Mouse (Mus musculus) MEL (cell line): ENCODE data around the gene 4930524B15Rik. TPM values are rescaled to one million over a fixed set of nuclear protein-coding genes. Genes with fewer than 3 reads are reported as not detected.
A peak's percentile ranks its signal among the peaks of the same experiment; 100 is the strongest.
"Not testable (repeated sequence)": the region's sequence is repeated elsewhere in the genome, so short reads cannot be mapped to it uniquely, and the experiment has no call there.

ENCODE experiments used
- DNase-seq: peaks from one replicate; pipeline ENCODE4 v3.0.0; 2011; ENCODE audit warnings: low read depth, low spot score
- H3K27ac ChIP-seq: 2 replicates; pipeline ENCODE4 v1.5.1; 2012; ENCODE audit warnings: low read depth, mild to moderate bottlenecking, control low read depth, low read length, moderate library complexity; ENCODE audit not compliant: control insufficient read depth
- H3K27me3 ChIP-seq, 2 experiments: fragments of 150-350 bp in 1 of 2; sonication (generic) in 1 of 2; 2 replicates each; pipeline ENCODE4 v1.6.1; 2012; ENCODE audit warnings: low read length in 2 of 2, mild to moderate bottlenecking in 2 of 2, improper control_type of control experiment in 1 of 2, moderate library complexity in 1 of 2; ENCODE audit not compliant: insufficient read depth in 2 of 2, control insufficient read depth in 1 of 2
- H3K36me3 ChIP-seq, 2 experiments: 2 replicates each; pipeline ENCODE4 v1.6.1; 2012 to 2014; ENCODE audit warnings: low read length in 2 of 2, improper control_type of control experiment in 1 of 2, inconsistent platforms in 1 of 2, mild to moderate bottlenecking in 1 of 2; ENCODE audit not compliant: insufficient read depth in 2 of 2, control insufficient read depth in 1 of 2
- H3K4me1 ChIP-seq, 2 experiments: fragments of 150-350 bp in 1 of 2; sonication (generic) in 1 of 2; 2 replicates each; pipeline ENCODE4 v1.6.1; 2012; ENCODE audit warnings: low read length in 2 of 2, improper control_type of control experiment in 1 of 2, mild to moderate bottlenecking in 1 of 2; ENCODE audit not compliant: insufficient read depth in 2 of 2, control insufficient read depth in 1 of 2
- H3K4me3 ChIP-seq, 2 experiments: fragments of 150-350 bp in 1 of 2; sonication (generic) in 1 of 2; 2 replicates each; pipeline ENCODE4 v1.5.1; 2012; ENCODE audit warnings: low read depth in 2 of 2, low read length in 2 of 2, mild to moderate bottlenecking in 2 of 2, moderate library complexity in 2 of 2, control low read depth in 1 of 2, improper control_type of control experiment in 1 of 2; ENCODE audit not compliant: control insufficient read depth in 1 of 2, insufficient read depth in 1 of 2
- H3K79me2 ChIP-seq: 2 replicates; pipeline ENCODE4 v1.6.1; 2012; ENCODE audit warnings: mild to moderate bottlenecking, low read length, moderate library complexity; ENCODE audit not compliant: control insufficient read depth, poor library complexity, insufficient read depth
- H3K9ac ChIP-seq: 2 replicates; pipeline ENCODE4 v1.6.1; 2012; ENCODE audit warnings: low read depth, mild to moderate bottlenecking, control low read depth, low read length, moderate library complexity; ENCODE audit not compliant: control insufficient read depth, poor library complexity, severe bottlenecking
- H3K9me3 ChIP-seq: fragments of 150-350 bp; sonication (generic); replicated peaks from 2 replicates; pipeline ENCODE4 v1.6.1; 2012; ENCODE audit warnings: mild to moderate bottlenecking, low read length, improper control_type of control experiment, moderate library complexity; ENCODE audit not compliant: insufficient read depth
- CHD1 ChIP-seq: IDR thresholded peaks from 2 replicates; pipeline ENCODE4 v1.6.1; 2012; ENCODE audit warnings: low read depth, mild to moderate bottlenecking, inconsistent platforms, low read length, improper control_type of control experiment
- CHD2 ChIP-seq: IDR thresholded peaks from 2 replicates; pipeline ENCODE4 v1.6.1; 2011; ENCODE audit warnings: low read length, improper control_type of control experiment
- E2F4 ChIP-seq: IDR thresholded peaks from 2 replicates; pipeline ENCODE4 v1.6.1; 2011; ENCODE audit warnings: low read depth, low read length, improper control_type of control experiment, borderline replicate concordance
- ELF1 ChIP-seq: IDR thresholded peaks from 2 replicates; pipeline ENCODE4 v1.6.1; 2014; ENCODE audit warnings: low read depth, mild to moderate bottlenecking, inconsistent platforms, low read length, improper control_type of control experiment, moderate library complexity
- EP300 ChIP-seq, 2 experiments: IDR thresholded peaks; 2 replicates each; pipeline ENCODE4 v1.6.1; 2011; ENCODE audit warnings: improper control_type of control experiment in 2 of 2, low read length in 2 of 2, low read depth in 1 of 2, mild to moderate bottlenecking in 1 of 2
- ETS1 ChIP-seq: IDR thresholded peaks from 2 replicates; pipeline ENCODE4 v1.6.1; 2012; ENCODE audit warnings: low read depth, mild to moderate bottlenecking, inconsistent platforms, low read length, improper control_type of control experiment, moderate library complexity
- GATA1 ChIP-seq: IDR thresholded peaks from 2 replicates; pipeline ENCODE4 v1.6.1; 2011; ENCODE audit warnings: low read depth, low read length, improper control_type of control experiment
- MAX ChIP-seq: IDR thresholded peaks from 2 replicates; pipeline ENCODE4 v1.6.1; 2011; ENCODE audit warnings: low read length, improper control_type of control experiment
- MXI1 ChIP-seq: IDR thresholded peaks from 2 replicates; pipeline ENCODE4 v1.6.1; 2011; ENCODE audit warnings: mild to moderate bottlenecking, low read depth, low read length, improper control_type of control experiment
- MYB ChIP-seq: IDR thresholded peaks from 2 replicates; pipeline ENCODE4 v1.6.1; 2011; ENCODE audit warnings: mild to moderate bottlenecking, low read depth, low read length, improper control_type of control experiment
- MYC ChIP-seq: IDR thresholded peaks from 2 replicates; pipeline ENCODE4 v1.6.1; 2011; ENCODE audit warnings: low read depth, mild to moderate bottlenecking, low read length, improper control_type of control experiment, moderate library complexity
- NELFE ChIP-seq: IDR thresholded peaks from 2 replicates; pipeline ENCODE4 v1.6.1; 2011; ENCODE audit warnings: low read depth, low read length, improper control_type of control experiment
- POLR2AphosphoS2 ChIP-seq: IDR thresholded peaks from 2 replicates; pipeline ENCODE4 v1.6.1; 2011; ENCODE audit warnings: low read length, improper control_type of control experiment
- RAD21 ChIP-seq: IDR thresholded peaks from 2 replicates; pipeline ENCODE4 v1.6.1; 2011; ENCODE audit warnings: mild to moderate bottlenecking, low read depth, low read length, improper control_type of control experiment
- SIN3A ChIP-seq: IDR thresholded peaks from 2 replicates; pipeline ENCODE4 v1.6.1; 2012; ENCODE audit warnings: low read length, improper control_type of control experiment, inconsistent platforms
- SMC3 ChIP-seq: IDR thresholded peaks from 2 replicates; pipeline ENCODE4 v1.6.1; 2011; ENCODE audit warnings: low read depth, low read length, improper control_type of control experiment
- TAL1 ChIP-seq: IDR thresholded peaks from 2 replicates; pipeline ENCODE4 v1.6.1; 2012; ENCODE audit warnings: mild to moderate bottlenecking, inconsistent platforms, low read length, moderate library complexity, mixed read lengths
- TBP ChIP-seq: IDR thresholded peaks from 2 replicates; pipeline ENCODE4 v1.8.0; 2011; ENCODE audit warnings: low read depth, low read length, improper control_type of control experiment
- TCF12 ChIP-seq: IDR thresholded peaks from 2 replicates; pipeline ENCODE4 v1.6.1; 2014; ENCODE audit warnings: low read depth, mild to moderate bottlenecking, inconsistent platforms, low read length, improper control_type of control experiment, moderate library complexity
- UBTF ChIP-seq: IDR thresholded peaks from 2 replicates; pipeline ENCODE4 v1.6.1; 2012; ENCODE audit warnings: low read depth, mild to moderate bottlenecking, inconsistent platforms, low read length, improper control_type of control experiment, moderate library complexity, borderline replicate concordance; ENCODE audit not compliant: insufficient read depth
- USF2 ChIP-seq, 2 experiments: IDR thresholded peaks; 2 replicates each; pipeline ENCODE4 v1.6.1; 2011 to 2012; ENCODE audit warnings: improper control_type of control experiment in 2 of 2, low read length in 2 of 2, borderline replicate concordance in 1 of 2, inconsistent platforms in 1 of 2, low read depth in 1 of 2, mild to moderate bottlenecking in 1 of 2; ENCODE audit not compliant: insufficient read depth in 1 of 2
- ZMIZ1 ChIP-seq: IDR thresholded peaks from 2 replicates; pipeline ENCODE4 v1.6.1; 2012; ENCODE audit warnings: low read depth, mild to moderate bottlenecking, inconsistent platforms, low read length, improper control_type of control experiment, moderate library complexity
- polyA plus RNA-seq, 2 experiments: library from polyadenylated mRNA; stranded (reverse) in 1 of 2; unstranded in 1 of 2; fragments of >175 nt in 1 of 2; fragments of >200 nt in 1 of 2; gene quantifications; 2 replicates each; pipeline versions ENCODE4 v1.2.1 to v1.2.4; 2012; ENCODE audit warnings: low replicate concordance in 2 of 2, low read depth in 1 of 2; ENCODE audit not compliant: insufficient read length in 2 of 2, insufficient read depth in 1 of 2, missing spikeins in 1 of 2
- total RNA-seq: library from RNA; depleted of rRNA; stranded (reverse); fragments of 300-350 nt; gene quantifications from 2 replicates; pipeline ENCODE4 v1.2.3, GENCODE M21; 2012

4930524B15Rik gene
- total and polyA plus RNA-seq, 3 experiments: 0.03 TPM; not detected in 2

DNA sequence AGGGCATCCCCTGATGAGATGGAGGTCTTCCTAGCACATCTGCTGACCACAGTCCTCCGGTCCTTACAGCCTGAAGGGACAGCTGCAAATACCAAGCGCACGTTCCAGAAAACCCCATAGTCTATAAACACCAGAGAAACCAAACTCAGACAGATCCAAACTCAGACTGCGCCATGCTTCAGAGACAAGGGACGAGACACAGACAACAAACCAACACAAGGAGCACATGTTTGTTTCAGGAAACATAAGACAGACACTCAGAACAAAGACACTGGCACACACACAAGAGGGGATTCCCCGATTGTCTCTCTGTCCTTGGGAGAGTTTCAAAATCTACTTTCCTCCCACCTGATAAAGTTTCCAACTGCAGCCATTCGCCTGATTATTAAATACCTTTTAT is 16.4 kb downstream of the 4930524B15Rik start:
- peak; percentile 73 for DNase-seq
- Histone ChIP-seq H3K36me3 (peaks cover 0 to 14% of the 10 kb centered on the region in 2 experiments; a peak in 2 of 4 replicates), H3K79me2 (no peaks in the 10 kb centered on the region; the same call in 1 of the 2 replicates), H3K27me3 (no peaks in the 10 kb centered on the region), H3K4me1 (peaks cover 5 to 10% of the 10 kb centered on the region in 2 experiments; a peak in 2 of 4 replicates)
- no peak for TF ChIP-seq EP300 (IDR thresholded peaks at IDR 0.05; ENCODE audit: low read depth in 1 of 2, low read length in 2 of 2)
- no peak for TF ChIP-seq SMC3
- TF ChIP-seq MXI1: peak; percentile 74
- TF ChIP-seq MAX: peak; percentile 85
- 0 out of 2 replicates have a peak, but pooled peaks have one; percentile 13 for TF ChIP-seq ETS1
- no peak for TF ChIP-seq ELF1
- no peak for TF ChIP-seq RAD21
- TF ChIP-seq ZMIZ1: no peak
- TF ChIP-seq TAL1: no peak
- TF ChIP-seq UBTF: no peak
- no peak for TF ChIP-seq MYB
- no peak for TF ChIP-seq USF2 (IDR thresholded peaks at IDR 0.05; ENCODE audit: borderline replicate concordance in 1 of 2, insufficient read depth in 1 of 2, low read depth in 1 of 2, low read length in 2 of 2)
- no peak for TF ChIP-seq GATA1
- no peak for TF ChIP-seq CHD2
- 0 out of 2 replicates have a peak, but pooled peaks have one; percentile 2 for TF ChIP-seq E2F4
- TF ChIP-seq SIN3A: peak; percentile 43
- TF ChIP-seq MYC: peak; percentile 88
- no peak for TF ChIP-seq POLR2AphosphoS2
- TF ChIP-seq, all 39 proteins: peak for 6
- Histone ChIP-seq H3K27ac (peak overlapping the region; percentile 85), H3K4me3 (peak overlapping the region; percentile 75 to 92), H3K9me3 (no peaks in the 10 kb centered on the region), H3K9ac (peak overlapping the region; percentile 81)

DNA sequence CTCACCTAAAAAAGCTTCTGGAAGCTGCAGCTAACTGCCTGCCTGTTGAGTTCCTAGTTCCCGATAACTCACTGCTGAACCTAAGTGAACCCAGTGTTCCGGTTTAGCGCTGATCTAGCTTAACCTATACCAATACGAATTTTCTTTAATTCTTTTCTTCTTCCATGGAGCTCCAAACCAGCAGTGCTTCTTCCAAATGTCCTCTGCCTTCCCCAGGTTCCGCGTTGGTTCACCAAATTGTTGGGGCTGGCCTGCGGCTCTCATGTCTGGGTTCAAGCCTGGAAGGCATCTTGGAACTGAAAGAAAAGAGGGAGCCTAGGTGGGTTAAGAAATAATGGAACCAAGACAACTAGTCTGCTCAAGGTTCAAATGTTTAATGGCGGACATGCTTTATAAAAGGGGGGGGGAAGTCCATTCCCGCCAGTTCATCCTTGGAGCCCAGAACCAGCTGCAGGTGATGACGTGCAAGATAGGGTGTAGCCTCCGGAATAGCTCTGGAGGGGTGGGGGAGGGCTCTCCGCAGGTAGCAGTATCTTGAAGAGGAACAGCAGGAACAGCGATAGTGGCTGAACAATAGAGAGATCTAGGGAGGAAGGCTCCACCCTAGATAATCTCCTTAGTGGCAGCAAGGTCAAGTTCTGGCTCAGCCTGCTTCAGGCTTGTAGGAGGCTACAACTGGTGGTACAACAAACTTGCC is 17.0 kb downstream of the 4930524B15Rik start:
- not testable (repeated sequence) for H3K79me2 ChIP-seq, H3K27me3 ChIP-seq
- DNase-seq: peak; percentile 82
- peak; percentile 74 for TF ChIP-seq ETS1
- TF ChIP-seq TBP: peak; percentile 54; the same call in 1 of the 2 replicates
- 0 out of 2 replicates have a peak, but pooled peaks have one; percentile 16 for TF ChIP-seq E2F4
- 0 out of 2 replicates have a peak, but pooled peaks have one; percentile 7 for TF ChIP-seq ZMIZ1
- peak; percentile 46 to 60; a peak in 1 of 4 replicates for TF ChIP-seq EP300 (IDR thresholded peaks at IDR 0.05; ENCODE audit: low read depth in 1 of 2, low read length in 2 of 2)
- TF ChIP-seq SIN3A: 0 out of 2 replicates have a peak, but pooled peaks have one; percentile 30
- peak; percentile 78 for TF ChIP-seq GATA1
- peak; percentile 70; the same call in 1 of the 2 replicates for TF ChIP-seq TCF12
- TF ChIP-seq CHD1: peak; percentile 55; the same call in 1 of the 2 replicates
- peak; percentile 32; the same call in 1 of the 2 replicates for TF ChIP-seq NELFE
- TF ChIP-seq, all 39 proteins: peak for 10; not testable (repeated sequence) for 29
- H3K27ac ChIP-seq: peak overlapping the region; percentile 85
- H3K36me3 ChIP-seq: peaks cover 0 to 14% of the 10 kb centered on the region in 2 experiments; a peak in 2 of 4 replicates
- peaks cover 5 to 10% of the 10 kb centered on the region in 2 experiments; a peak in 2 of 4 replicates for H3K4me1 ChIP-seq
- peak overlapping the region; percentile 81 for H3K9ac ChIP-seq
- peak overlapping the region; percentile 75 to 92 for H3K4me3 ChIP-seq
- not testable (repeated sequence) for H3K9me3 ChIP-seq
